Mouse (Mus musculus): ENCODE results near the gene Gls2.

- TF ChIP-seq USF1 (IDR thresholded peaks at IDR 0.05; ENCODE audit: low read depth) (no peak), TCF12 (IDR thresholded peaks at IDR 0.05; ENCODE audit: insufficient read depth, poor library complexity, severe bottlenecking) (no peak)
These were observed 15.9 kb downstream of the Gls2 start for GRCm38 (mm10) chr10:128210131-128210530.
